Mouse (Mus musculus) spleen, adult 2 months (tissue): ENCODE data around the gene Pear1.

Source experiments
- CTCF ChIP-seq: fragments of 200-500 bp; IDR thresholded peaks from 2 replicates; pipeline ENCODE4 v1.5.1; 2011; ENCODE audit warnings: mild to moderate bottlenecking, inconsistent platforms; ENCODE audit not compliant: insufficient read depth, insufficient read length, insufficient replicate concordance; ENCODE audit errors: extremely low read depth
- POLR2A ChIP-seq: fragments of 200-500 bp; IDR thresholded peaks from 2 replicates; pipeline ENCODE4 v1.6.1; 2011; ENCODE audit warnings: low read depth, low read length, inconsistent platforms

DNA sequence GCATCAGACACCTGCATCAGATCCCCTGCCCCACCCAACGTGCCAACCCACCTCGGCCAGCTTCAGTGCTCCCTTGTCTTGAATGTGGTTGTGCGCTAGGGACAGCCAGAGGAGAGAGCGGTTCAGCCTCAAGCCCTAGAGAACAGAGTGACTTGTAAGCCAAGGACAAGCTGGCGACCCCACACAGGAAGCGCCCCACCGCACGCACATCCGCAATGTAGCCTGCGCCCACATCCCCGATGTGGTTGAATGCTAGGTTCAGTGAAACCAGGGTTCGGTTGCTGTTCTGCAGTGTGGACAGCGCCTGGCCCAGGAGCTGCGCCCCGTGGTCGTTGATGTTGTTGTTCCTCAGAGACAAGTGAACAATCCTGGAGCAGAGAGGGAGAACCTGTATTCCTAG is 81.4 kb downstream of the Pear1 start:
- no peak for TF ChIP-seq CTCF
- no peak for TF ChIP-seq POLR2A
